Mouse (Mus musculus) bone marrow macrophage, adult 2 months (primary cell): ENCODE data around the gene Snx18.

Source experiments
- CTCF ChIP-seq: IDR thresholded peaks from 2 replicates; pipeline ENCODE4 v1.5.1; 2012; ENCODE audit warnings: low read depth, mild to moderate bottlenecking, low read length, moderate library complexity
- POLR2A ChIP-seq: IDR thresholded peaks from 2 replicates; pipeline ENCODE4 v1.6.1; 2012; ENCODE audit warnings: mild to moderate bottlenecking, low read depth, low read length, borderline replicate concordance

- TF ChIP-seq POLR2A (no peak), CTCF (no peak)
These were observed 76.0 kb downstream of the Snx18 start for GRCm38 (mm10) chr13:113542374-113542773.
